Mouse (Mus musculus) lung, postnatal 36 days (tissue): ENCODE data around the gene Nmnat1.

Source experiments
- DNase-seq: peaks from one replicate; pipeline ENCODE4 v3.0.0; 2022; ENCODE audit warnings: mixed read lengths

The Nmnat1 gene

DNA sequence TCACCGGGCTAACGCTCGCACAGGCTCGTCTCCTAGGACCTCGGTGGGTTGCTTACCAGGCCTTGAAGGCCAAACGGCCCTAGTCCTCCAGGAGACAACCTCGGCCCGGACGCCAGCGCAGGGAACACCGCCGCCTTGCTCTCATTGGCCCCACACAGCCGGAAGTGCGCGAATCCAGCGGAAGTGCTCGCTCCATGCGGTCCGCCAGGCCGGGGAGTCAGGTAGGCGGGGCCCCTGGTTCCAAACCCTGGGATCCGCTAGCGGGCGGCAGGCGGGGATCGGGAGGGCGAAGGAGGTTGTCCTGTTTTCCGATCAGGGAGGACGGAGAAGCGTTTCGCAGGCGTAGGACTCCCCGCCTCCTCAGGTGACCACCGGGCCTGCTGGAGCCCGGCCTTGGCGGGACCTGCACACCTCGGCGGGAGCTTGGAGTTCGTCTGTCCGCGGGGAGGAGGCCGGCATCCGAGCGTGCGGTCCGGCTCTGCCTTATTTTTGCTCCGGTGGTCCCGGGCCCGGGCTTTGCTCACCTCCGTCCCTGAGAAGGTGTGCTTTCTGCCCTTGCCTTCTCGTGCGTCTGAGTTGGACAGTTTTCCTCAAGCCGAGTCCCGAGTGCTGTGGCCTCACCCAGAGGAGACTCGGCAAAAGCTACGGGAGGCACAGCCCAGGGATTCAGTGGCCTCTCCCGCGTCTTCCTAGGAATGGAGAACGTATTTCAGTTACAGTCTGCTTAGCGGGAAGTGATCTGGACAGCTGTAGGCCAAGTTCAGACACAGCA lies at the start of gene Nmnat1, which contains the start of gene Lzic:
Gene Nmnat1 (minus strand): TSS at position 150 of the 772 bp plus-strand sequence.
Gene Lzic (plus strand): TSS at position 177 of the 772 bp plus-strand sequence.
- peak; percentile 95 for DNase-seq

DNA sequence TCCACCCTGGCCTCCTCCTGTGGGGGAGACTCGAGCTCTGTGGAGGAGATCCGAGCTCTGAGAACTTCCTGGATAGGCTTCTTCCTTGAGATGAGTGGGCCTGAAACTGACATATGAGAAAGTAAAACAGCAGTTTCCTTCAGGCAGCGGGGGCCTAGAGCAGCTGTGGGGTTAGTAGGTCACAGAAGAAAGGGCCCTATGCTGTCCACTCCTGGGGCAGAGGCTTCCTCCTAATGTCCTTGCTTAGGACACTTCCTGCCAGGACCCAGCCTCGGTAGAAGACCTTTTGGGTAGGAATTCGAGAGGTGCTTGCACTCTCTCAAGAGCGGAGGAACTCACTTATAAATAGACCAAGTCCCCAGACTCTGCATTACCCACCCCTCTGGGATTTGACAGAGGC lies 44.7 kb upstream of the Nmnat1 start:
- DNase-seq = no peak

DNA sequence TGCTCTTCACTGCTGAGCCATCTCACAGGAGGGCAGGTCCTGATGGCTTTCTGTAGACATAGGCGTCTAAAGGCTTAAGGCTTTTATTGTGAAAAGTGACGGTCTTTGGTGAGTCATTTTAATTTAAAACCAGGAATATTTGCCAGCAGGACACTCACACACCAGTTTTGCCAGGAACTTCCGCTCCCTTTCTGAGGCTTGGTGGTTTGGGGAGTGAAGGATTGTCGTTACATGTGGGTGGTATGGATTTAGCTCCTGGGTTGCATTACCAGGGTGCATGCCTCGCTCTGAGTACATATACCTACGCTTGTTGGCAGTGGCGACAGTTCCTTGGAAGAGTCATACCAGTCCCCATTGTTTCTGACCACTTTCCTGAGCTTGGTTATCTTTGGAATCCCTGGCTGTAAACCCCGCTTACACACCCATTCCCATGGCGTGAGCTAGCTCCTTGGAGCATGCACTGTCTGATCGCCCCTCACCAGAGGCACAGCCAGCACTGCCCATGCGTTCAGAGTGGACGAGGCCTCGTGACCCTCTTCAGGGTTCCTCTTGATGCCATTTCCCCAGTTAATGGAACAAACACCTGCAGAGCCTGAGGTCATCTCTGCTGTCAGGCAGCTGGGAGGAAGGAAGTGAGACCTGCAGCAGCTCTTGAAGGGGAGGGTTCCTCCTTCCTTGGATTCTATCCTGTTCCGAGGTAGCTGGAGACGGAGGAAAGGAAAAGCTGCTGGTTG lies 42.8 kb upstream of the Nmnat1 start:
- DNase-seq = peak; percentile 15

DNA sequence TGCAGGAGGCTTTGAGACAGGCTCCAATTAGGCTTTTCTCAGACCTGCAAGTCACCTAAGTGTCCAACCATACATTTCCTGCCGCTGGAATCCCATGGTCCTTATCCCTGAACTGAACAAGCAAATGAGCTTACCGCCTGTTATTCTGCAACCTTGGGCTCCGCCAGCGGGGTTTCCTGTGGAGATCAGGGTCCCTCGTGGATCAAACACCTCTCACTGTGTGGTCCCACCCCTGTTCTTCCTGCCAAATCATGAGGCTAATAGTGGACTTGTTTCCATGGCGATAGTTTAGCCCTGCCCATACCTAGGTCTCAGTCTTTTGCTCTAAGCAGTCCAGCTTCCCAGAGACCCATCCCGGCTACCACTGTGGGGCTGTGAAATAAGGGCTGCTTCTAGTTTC lies 41.3 kb upstream of the Nmnat1 start:
- no peak for DNase-seq

DNA sequence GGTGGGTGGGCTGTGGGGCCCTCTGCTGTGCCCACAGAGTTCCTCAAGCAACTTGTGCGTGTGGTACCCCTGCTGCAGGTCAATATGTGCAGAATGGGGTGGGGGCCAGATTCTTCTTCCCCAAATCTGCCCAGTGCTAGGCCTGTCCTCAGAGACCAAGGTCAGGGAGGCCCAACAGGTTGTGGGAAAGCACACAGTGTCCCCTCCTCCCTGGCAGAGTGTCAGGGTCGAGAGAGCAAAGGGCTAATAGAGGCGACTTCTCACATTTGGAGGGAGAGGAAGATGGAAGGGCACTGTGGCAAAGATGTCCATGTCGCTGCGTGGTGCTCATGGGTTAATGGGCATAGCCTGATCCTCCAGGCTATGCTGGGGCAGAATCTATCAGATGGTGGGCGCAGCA lies 40.8 kb upstream of the Nmnat1 start:
- no peak for DNase-seq

DNA sequence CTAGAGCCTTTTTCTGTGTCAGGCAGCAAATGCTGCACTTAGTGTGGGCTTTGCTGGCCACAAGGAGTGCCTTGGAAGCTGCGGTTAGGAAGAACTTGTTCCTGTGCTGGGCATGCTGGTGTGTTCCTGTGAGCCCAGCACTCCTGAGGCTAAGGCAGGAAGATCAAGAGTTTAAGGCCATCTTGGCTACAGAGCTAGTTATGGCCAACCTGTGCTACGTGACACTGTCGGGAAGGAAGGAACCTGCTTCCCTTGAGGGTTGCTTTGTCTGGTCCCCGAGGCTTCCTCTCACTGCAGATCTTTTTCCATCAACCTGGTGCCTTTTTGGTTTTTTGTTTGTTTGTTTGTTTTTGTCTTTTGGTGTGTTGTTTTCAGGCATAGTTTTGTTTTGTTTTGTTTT lies 40.2 kb upstream of the Nmnat1 start:
- DNase-seq = no peak

DNA sequence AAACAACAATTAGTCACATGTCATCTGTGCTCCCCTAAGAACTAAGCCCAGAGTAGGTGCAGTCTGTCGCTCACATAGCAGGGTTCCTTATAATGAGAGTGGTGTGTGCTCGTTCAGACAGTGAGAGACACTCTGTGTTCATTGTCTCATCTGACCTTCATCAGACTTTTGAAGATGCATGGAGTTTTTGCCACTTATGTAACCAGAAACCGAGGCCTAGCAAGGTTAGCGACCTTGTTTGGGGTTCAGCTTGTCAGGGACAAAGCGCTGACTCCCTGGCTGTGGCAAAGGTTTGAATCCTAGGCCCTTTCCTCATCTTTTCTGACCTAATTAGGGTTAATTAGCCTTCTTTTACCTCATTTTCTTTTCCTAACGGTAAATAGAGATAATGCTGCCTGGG lies 39.0 kb upstream of the Nmnat1 start:
- DNase-seq = no peak

DNA sequence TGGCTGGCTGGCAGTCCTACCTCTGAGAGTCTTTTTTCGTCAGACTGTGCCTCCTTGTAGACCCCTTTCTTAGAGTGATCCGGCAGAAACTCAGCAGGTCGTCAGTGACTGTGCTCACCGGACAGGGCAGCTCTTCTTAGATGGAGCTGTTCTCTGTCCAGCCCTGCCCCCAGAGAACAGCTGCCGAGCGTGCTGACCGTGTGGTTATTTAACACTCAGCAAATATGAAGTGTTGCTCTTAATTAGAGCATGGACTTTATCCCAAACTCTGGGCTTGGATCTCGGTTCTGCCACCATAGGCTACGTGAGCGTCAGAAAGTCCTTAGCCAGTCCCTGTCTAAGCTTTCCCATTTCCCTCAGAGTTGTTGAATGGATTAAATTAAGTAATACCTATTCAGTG lies 36.3 kb upstream of the Nmnat1 start:
- no peak for DNase-seq

DNA sequence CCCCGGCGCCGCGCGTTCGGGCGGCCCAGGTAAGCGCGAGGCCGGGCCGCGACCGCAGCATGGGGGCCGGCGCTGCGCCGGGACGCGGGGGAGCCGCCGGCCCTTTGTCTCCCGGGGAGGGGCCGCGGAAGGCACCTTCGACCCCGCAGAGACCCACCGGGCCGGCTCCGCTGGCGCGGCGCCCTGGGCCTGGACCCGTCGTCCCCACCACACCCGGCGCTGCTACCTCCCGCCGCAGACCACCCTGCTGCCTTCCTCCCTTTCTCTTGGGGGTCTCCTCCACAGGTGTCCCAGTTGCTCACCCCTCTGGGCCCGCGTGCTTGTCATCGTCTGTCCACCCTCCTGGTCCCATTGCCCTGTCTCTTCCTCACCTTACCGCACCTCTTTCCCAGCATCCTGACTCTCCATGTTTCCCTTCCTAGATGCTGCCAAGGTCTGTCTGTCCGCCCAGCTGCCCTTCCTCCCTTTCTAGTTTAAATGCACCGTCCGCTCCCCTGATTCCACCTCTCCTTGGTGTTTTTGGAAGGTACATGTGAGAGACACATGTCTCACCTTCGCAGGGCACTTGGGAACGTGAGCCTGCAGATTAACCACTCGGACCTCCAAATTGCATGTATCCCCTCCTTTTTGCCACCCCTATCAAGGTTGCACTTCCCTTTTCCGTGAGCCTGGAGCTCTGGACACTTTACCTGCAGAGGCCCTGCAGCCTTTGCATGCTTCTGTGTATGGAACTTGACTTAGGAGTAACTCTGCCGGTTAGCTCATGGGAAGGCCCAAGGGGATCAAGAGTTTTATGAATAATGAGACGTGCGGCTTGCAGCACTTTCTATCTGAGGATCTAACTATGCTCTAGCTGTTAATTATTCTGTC lies 33.6 kb upstream of the Nmnat1 start:
- DNase-seq = no peak

DNA sequence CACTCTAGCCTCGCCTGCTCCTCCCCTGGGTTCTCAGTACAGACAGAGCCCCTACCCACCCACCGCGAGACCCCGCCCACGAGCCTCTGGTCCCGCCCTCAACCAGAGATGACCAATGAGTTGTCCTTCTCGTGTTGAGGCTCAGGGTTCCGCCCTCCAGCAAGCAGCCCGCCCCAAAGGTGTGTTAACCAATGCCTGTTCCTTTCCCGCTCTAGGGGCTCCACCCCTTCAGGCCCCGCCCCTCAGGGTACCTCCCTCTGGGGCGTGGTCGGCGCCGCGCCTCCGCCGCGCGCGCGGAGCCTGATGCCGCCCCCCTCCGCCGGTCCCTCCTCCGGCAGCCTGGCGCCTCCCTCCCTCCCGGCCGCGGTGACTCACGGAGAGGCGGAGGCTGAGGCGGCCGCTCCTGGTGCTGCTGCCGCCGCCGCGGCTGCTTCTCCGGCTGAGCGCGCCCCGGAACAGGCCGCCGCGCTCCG lies 32.9 kb upstream of the Nmnat1 start, which contains the start of gene Ctnnbip1:
Gene Ctnnbip1 (plus strand): TSS at position 369 of the 473 bp plus-strand sequence.
- DNase-seq = peak; percentile 98

DNA sequence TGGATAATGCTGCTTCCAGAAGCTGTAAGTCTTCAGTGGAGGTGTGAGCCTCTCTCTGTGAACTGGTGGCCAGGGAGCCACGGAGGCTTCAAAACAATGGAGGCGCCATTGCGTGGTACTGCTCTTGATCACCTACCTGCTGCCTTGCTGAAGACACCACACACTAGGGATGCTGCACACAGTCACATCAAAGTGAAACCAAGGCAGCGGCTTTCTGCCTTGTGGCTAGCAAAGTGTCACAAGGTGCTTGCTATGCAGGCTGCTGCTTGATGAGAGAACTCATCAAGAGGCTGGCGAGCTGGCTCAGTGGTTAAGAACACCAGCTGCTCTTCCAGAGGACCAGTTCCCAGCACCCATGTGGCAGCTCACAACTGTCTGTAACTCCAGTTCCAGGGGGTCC lies 30.7 kb upstream of the Nmnat1 start:
- DNase-seq = no peak

DNA sequence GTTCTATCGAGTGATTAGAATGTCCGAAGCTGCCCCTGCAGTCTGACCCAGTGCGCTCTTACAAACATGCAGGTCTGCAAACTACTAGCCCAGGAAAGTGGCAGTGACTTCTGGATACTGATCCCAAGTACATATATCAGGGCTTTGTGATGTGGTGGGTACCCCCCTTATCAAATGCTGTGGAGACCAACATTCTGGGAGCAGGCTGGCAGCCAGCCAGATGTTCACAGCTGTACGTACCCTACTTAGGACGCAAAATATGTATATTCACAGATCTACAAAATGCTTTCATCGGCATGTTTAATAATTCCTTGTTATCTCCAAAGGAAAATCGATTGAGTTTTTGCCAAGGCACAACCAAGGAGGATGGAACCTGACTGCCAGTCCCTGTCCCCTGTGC lies 27.1 kb upstream of the Nmnat1 start:
- no peak for DNase-seq

DNA sequence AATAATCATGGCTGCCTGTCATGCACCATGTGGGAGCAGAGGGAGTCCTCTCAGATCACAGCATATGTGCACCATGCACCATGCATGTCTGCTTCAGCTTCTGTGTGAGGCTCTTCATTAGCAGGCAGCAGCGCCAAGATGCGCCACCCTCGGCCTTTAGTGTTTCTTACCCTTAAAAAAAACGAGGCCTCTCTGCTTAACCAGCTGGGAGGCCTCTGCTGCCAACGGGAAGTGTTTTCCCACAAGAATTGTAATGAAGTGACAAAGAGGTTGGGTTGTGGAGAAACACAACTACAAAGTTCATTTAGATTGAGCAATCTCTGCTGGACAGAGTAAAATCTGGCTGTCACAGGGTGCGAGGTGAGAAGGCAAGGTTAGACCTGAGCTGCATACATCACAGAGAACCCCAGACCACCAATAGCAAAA lies 26.2 kb upstream of the Nmnat1 start:
- DNase-seq = peak; percentile 56

DNA sequence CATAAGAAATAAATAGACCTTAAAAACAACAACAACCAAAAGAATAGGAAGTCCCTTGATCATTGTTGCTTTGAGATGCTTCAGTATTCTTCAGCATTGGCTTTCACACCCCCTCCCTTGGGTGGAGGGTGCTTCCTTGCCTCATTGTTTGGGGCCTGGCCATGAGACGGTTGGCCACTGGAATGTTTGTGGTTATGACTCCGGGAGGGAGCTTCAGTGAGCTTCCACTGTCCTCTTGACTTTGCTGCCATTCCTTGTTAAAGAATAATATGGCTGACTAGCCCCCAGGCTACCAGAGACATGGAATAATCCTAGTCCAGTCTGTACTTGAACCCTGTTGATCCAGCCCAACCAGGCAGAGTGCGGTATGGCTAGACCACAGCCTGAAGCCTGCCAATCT lies 21.9 kb upstream of the Nmnat1 start:
- DNase-seq = no peak

DNA sequence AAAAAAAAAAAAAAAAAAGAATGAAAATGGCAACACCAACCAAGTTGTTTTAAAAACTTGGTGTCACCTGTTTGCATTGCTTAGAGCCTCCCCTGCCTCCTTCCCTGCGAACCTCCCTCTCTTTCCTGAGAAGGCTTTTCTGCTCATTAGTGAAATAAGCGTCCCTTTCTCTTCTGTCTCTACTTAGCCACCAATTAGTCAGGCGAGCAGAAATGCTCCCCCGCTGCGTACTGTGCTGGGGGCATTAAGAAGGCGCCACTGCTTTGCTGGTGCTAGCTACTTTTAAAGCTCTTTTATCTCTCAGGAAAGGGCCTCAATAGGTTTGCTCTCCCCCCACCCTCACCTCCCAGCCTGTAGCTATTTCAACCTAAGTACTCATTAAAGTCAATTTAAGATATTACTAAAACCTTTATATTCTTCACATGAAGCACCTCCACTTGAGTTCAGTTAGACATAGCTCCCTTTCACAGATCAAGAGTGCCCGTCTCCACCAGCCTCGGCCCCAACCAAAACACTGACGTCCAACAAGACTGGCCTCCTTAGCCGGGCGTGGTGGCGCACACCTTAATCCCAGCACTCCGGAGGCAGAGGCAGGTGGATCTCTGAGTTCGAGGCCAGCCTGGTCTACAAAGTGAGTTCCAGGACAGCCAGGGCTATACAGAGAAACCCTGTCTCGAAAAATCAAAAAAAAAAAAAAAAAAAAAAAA lies 20.4 kb upstream of the Nmnat1 start:
- no peak for DNase-seq

DNA sequence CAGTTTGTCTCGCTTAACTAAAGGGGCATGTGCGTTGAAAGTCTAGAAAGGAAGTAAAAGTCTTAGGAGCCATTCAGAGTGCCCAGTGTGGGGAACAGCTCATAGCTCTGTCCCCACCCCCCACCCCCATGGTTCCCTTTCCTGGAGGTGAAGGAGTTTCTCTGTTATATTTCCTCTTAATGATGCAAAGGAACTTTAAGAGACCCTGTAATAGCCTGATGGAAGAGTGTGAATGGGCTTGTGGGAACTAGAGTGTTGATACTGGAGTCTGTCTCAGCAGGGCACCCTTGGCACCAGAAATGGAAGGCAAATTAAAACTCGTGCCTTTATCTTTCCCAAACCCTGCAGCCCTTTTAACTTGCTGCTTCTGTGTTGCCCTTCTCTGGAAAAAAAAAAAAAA lies 19.9 kb upstream of the Nmnat1 start:
- no peak for DNase-seq

DNA sequence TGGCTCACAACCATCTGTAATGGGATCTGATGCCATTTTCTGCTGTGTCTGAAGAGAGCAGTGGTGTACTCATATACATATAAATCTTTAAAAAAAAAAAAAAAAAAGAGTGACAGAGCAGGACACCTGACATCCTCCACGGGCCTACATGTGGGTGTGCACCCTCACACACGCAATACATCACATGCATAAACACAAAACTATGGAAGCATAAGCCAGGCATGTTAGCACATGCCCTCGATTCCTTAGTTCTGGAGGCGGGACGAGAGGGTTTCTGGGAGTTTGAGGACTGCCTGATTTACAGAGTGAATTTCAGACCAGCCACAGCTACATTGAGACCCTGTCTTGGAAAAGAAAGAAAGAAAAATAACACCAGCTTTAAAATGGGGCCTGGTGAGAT lies 19.4 kb upstream of the Nmnat1 start:
- no peak for DNase-seq

DNA sequence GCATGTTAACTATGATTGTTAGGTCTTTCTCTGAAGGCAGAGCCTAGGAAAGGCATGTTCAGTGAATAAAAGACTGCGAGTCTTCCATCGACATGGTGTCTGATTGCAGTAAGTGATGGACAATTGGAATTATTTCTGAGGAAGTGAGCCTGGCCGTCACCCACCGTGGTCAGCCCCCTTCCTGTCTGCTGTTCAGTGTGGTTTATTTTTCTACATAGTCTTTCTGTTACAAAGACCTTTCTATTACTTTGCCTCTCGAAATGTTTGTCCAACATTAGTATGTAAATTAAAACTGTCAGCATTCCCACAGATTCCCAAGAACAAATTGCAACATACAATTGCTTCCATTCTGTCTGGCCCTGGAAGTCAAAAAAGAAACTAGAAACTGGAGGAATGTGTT lies 14.8 kb upstream of the Nmnat1 start:
- no peak for DNase-seq

DNA sequence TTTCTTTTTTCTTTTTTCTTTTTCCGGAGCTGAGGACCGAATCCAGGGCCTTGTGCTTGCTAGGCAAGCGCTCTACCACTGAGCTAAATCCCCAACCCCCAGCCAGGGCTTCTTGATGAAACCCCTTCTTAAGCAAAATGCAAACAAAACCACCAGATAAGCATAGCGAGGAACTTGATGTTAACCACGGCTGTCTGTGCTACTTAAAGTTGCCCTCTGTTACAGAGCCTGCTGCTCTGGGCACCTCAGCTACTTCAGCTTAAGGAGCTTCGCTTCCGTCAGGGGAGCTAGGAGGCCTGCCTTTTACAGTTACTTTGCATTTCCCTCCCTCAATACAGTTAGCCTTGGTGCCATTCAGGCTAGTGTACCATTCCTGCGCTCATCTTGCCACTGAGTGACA lies 13.9 kb upstream of the Nmnat1 start:
- DNase-seq = no peak

DNA sequence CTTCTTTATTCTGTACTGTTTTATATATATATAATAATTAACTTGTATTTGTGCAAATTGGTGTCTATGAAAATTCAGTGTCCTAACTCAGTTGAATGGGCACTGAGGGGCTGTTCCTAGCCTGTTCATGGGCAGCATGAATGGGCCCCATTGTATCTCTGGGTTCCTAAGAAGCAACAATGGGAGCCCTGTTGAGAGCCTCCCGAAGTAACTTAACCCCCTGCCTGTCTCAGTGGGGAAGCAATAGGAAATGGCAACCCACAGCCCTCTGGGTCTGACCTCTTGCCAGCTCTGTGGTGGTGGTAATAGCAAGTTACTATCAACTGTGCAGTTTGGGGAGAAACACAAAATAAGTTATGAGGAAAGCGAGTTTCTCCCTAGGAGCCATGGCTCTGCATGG lies 11.6 kb upstream of the Nmnat1 start:
- no peak for DNase-seq

DNA sequence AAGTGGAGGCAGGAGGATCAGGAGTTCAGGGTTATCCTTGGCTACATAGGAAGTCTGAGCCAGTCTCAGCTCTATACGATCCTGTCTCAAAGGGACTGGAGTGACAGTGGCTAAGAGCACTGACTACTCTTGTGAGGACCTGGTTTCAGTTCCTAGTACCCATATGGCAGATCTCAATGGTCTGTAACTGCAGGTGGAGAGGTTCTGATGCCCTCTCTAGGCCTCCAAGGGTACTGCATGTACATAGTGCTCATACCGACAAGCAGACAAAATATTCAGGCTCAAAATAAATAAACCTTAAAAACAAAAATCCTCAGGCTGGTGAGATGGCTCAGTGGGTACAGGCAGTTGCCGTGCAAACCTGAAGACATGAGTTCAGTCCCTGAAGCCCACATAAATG lies 6.1 kb upstream of the Nmnat1 start:
- DNase-seq = no peak

DNA sequence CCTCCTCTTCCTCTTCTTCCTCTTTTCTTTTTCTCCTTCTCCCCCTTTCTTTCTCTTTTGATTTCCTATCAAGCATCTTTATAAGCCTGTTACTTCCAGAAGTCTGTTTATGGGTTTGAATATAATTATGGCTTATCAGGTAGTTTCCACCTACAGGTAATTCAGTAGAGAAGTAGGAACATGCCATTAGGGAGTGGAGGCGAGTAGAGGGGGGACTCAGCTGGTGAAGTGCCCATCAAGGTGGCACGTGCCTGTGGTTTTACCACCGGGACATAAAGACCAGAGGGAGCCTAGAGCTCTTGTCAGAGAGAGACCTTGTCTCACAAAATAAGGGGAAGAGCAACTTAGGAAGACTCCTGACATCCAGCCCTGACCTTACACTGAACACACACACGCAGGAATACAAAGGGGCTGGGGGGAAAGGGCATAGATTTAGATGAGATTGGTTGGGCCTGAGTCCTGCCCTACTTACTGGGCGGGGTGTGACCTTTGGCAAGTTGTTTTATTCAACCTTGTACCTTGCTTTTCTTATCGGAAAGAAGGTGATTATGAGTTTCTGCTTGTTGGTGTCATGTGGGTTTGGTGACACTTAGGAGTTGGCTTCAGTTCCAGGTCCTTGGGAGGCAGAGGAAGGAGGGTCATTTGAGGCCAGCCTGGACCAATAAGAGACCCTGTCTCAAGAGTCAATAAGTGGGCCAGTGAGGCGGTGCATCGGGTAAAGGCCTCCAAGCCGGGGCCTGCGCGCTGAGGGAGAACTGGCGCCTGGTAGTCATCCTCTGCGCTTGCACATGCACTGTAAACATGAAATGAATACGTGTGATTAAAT lies 4.6 kb upstream of the Nmnat1 start:
- DNase-seq = peak; percentile 36
